Mouse (Mus musculus) urinary bladder, postnatal 25 days (tissue): ENCODE results near the gene Zkscan17.
"Not testable (repeated sequence)": the region's sequence is repeated elsewhere in the genome, so short reads cannot be mapped to it uniquely, and the experiment has no call there.

Experiments used
- DNase-seq: peaks from one replicate; pipeline ENCODE4 v3.0.0; 2022; ENCODE audit warnings: low spot score

Zkscan17 gene

DNA sequence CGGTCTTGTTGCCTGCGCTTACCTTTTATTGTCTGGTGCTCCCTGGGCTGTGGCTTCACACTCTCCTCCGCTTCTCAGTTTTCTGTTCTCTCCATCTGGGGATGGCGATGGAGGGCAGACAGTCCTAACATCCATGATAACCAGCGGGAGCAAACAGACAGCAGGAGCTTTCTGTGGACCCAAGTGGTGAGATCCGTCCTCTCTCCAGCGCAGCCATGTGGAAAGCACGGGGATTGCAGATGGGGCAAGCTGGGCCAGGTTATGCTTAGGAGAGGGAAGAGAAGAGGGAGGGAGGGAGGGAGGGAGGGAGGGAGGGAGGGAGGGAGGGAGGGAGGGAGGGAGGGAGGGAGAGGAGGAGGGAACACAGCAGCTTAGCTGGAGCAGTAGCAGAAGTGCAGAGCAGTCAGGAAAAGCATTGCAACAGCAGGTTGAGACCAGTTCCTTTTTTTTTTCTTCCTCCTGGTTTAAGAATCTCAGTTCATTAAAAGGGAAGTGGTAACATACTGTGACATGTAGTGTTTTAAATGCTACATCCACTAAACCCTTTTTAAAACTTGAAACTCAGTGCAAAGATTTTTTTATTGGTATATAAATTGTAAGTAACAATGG, at the start of gene Zkscan17:
Gene Zkscan17 (minus strand): TSS at position 280 of the 609 bp plus-strand sequence.
- peak; percentile 14 for DNase-seq

DNA sequence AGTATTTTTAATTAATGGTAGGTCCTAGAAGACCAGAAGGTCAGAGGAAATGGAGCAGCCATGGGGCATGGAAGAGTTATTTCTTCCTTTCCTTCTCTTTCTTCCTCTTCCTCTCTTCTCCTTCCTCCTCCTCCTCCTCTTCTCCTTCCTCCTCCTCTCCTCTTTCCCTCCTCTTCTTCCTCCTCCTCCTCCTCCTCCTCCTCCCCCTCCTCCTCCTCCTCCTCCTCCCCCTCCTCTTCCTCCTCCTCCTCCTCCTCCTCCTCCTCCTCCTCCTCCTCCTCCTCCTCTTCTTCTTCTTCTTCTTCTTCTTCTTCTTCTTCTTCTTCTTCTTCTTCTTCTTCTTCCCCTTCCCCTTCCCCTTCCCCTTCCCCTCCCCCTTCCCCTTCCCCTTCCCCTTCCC, 49.6 kb upstream of the Zkscan17 start, which contains the start of gene Olfr222:
Gene Olfr222 (minus strand): TSS at position 101 of the 400 bp plus-strand sequence.
- DNase-seq, result not testable (repeated sequence)

DNA sequence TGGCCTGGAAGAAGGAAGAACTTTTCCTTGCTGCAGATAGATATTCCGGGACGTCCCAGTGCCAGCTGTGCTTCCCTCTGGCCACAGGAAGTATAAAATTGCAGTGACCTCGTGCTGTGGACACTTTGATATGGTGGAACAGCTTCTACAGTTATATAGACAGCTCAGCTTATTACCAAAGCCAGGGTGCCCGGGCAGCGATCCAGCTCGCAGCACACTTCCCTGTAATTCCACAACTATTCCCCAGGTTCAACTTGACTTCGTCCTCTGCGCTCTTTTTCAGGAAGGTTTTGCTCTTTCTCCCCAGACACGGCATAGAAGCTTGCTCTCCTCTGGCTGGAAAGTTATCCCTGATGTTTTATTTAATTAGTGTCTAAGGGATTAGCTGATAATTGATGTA, 49.2 kb upstream of the Zkscan17 start:
- no peak for DNase-seq

- no peak for DNase-seq
Observed at GRCm38 (mm10) chr11:59569306-59569705, 42.8 kb upstream of the Zkscan17 start.

GRCm38 (mm10) chr11:59562837-59563236, 36.3 kb upstream of the Zkscan17 start:
- no peak for DNase-seq

DNA sequence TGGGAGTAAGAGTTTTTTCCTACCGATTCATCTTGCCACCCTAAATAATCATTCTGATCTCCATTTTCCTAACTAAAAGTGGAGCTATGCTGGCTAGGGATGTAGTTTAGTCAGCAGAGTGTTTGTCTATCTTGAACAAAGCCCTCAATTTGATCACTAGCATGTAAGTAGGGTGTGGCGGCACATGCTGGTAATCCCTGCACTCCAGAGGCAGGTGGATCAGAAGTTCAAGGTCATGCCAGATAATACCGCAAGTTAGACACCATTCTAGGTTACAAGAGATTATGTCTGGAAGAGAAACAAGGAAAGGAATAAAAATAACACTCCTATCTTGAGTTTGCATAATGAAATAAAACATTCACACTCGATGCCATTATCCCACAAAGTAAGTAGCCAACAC, 35.8 kb upstream of the Zkscan17 start:
- DNase-seq, result no peak

- no peak for DNase-seq
Observed at GRCm38 (mm10) chr11:59560906-59561305, 34.4 kb upstream of the Zkscan17 start.

GRCm38 (mm10) chr11:59554535-59554934, 28.0 kb upstream of the Zkscan17 start:
- DNase-seq, result no peak

DNA sequence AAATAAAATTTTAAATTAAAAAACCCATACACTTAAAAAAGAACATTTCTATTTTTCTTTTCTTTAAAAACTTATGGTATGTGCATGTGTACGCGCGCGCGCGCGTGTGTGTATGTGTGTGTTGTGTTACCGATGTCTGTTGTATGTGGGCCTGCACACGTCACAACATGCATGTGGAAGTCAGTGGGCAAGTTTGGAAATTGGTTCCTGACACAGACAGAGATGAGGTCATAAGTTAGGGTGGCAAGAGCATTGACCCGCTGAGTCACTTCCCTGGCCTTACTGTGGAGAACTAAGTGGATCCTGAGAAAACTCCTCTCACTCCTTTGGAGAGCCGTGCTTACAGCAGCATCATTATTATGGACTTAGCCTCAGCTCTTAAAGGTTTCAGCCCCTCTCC, 27.6 kb upstream of the Zkscan17 start:
- no peak for DNase-seq

- DNase-seq, result no peak
Observed at GRCm38 (mm10) chr11:59544005-59544404, 17.5 kb upstream of the Zkscan17 start.

DNA sequence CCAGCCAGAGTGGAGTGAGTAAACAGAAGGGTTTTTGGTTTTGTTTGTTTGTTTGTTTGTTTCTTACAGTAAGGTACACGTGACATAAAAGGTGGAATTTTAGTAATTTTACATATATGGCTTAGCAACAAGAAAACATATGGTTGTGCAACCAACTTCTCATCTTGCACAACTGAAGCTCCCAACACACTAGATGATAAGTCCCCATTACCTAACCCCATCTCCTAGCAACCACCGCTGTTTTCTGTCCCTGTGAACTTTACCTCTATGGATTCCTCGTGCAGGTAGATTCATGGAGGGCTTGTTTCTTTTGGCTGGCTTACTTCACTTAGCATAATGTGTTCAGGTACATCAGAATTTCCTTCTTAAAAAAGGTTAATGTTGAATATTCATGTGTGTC, 16.8 kb upstream of the Zkscan17 start:
- no peak for DNase-seq

- DNase-seq, result no peak
Observed at GRCm38 (mm10) chr11:59542442-59542841, 15.9 kb upstream of the Zkscan17 start.

DNA sequence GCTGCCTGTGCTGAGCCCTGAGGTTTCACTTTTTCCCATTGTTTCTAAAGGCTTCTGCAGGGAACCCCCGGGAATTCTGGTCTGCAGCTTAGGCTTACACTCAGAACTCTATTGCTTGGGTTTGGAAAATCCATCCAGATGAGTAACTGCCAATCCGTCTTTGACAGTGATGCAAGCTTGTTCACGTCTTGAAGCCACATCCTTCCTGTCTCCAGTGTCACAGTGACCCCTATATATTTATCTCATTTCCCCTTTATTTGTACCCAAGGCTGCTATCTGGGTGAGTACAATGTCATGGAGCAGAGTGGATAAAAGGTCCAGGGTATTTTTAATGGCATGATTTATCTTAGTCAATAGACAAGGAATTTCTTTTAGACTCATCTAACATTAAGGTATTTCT, 14.8 kb upstream of the Zkscan17 start, which contains the start of gene Nlrp3:
Gene Nlrp3 (plus strand): TSS at position 245 of the 400 bp plus-strand sequence.
- no peak for DNase-seq

DNA sequence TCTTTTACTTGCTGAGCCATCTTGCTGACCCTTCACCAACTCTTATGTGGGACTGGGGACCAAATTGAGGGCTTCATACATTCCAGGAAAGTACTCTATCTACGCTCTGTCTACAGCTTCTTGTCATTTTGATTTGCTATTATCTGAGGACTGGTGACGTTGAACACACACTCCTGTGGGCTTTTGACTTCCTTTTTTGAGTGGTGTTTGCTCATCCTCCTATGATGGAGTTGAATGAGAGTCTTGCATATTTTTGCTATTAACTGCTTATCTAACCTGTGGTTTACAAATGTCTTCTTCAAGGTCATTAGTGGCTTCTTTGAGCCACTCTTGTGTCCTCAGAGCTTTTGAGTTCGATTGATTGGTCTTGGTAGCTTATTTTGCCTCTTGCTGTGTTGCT, 13.6 kb upstream of the Zkscan17 start:
- DNase-seq, result no peak

DNA sequence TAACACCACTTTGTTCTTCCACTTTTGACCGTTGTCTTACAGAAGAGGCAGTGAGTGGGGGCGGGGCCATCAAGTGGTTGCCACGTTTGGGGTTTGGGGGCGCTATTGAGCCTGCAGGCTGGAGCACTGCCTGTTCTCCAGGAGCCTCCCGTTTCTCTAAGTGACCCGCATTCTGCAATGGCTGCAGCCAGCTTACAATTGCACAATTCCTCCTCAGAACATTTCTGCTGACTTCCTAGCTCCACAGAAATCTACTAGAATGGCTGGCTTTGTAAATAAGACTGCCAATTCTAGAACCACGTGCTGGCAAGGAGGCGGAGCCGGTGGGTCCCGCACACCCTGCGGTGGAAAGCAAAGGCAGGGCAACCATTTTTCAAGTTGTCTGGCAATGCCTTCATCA, 11.8 kb upstream of the Zkscan17 start:
- DNase-seq, result peak; percentile 47

- peak; percentile 16 for DNase-seq
Observed at GRCm38 (mm10) chr11:59537218-59538130, 10.9 kb upstream of the Zkscan17 start.

- DNase-seq, result no peak
Observed at GRCm38 (mm10) chr11:59531562-59531961, 5.0 kb upstream of the Zkscan17 start.

- no peak for DNase-seq
Observed at GRCm38 (mm10) chr11:59530870-59531535, 4.5 kb upstream of the Zkscan17 start.

GRCm38 (mm10) chr11:59530221-59530620, 3.7 kb upstream of the Zkscan17 start:
- DNase-seq, result no peak

- peak; percentile 69 for DNase-seq
Observed at GRCm38 (mm10) chr11:59525237-59525636, 1.3 kb downstream of the Zkscan17 start.

DNA sequence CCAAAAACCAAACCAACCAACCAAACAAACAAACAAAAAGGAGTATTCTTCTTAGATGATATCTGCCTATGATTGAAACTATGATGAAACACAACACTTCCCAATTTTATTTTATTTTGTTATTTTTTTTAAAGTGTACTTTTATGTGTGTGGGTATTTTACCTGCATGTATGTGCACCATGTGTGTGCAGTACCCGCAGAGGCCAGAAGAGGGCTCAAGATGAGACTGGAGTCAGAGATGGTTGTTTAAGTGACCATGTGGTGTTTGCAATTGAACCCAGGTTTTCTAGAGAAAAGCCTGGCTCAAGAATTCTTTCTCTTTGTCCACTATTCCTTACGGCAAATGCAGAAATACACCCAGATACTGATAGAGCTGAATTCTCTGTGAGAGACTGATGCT, 2.4 kb downstream of the Zkscan17 start:
- no peak for DNase-seq

DNA sequence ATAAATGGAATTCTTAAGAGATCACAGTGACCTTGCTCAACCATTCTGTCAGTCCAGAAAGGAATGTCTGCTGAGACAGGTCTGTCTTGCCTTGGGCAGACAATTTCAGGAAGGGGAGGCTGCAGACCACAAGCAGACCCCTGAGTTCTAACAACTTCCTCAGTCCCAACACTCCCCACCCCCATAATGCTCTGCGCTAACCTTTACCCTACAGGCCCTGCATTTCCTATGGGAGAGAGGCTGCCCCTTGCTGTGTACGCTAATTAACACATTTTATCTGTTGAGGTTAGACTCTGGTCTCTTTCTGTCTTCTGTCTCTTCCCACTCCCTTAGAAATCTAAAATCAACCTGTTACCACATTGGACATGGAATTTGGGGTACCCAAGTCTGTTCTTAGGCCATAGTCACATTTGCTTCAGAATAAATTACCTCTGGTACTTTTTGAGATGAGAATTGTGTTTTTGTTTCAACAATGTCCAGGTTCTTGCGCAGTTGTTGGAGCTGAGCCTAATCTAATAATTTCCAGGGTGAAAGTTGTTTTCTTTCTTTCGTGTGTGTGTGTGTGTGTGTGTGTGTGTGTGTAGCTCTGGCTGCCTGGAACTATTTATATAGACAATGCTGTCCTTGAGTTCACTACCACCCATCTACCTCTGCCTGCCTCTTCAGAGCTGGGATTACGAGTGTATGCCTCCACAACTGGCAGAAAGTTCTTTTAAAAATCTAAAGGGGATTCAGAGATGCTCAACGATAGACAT, 6.6 kb downstream of the Zkscan17 start:
- DNase-seq, result no peak
